Mouse (Mus musculus): Measurements from ENCODE around the gene Mfsd14a. TPM values are rescaled to one million over a fixed set of nuclear protein-coding genes. Genes with fewer than 3 reads are reported as not detected.
A peak's percentile ranks its signal among the peaks of the same experiment; 100 is the strongest.

The Mfsd14a gene
- polyA plus RNA-seq, 1 experiment: 20.5 TPM

DNA sequence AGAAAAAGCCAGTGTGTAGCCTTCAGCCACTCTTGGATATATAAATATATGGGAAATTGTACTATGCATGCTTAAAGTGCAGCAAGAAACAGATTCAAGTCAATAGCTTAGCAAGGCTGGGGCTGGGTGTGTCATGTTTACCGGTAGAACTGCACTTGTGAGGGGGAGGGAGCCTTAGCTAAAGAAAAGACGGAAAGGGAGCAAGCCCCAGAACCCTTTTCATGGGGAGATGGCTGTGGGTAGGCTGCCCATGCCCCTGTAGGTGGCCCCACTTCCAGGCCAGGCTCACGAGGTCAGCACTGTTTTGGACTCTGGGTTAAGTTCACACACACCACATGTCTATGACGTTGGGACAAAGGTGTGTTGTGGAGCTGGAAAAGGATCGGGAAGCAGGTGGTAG, 26.7 kb downstream of the Mfsd14a start:
- Histone ChIP-seq H3K4me3 (ENCODE audit: insufficient read depth, low read depth, low read length) (no peak overlapping the region), H3K27ac (replicated peaks; ENCODE audit: low read depth, low read length) (no peak overlapping the region), H3K4me1 (ENCODE audit: control insufficient read depth, insufficient read depth, insufficient read length, low read length) (peaks cover 4% of the 10 kb centered on the region; the same call in 1 of the 2 replicates)

DNA sequence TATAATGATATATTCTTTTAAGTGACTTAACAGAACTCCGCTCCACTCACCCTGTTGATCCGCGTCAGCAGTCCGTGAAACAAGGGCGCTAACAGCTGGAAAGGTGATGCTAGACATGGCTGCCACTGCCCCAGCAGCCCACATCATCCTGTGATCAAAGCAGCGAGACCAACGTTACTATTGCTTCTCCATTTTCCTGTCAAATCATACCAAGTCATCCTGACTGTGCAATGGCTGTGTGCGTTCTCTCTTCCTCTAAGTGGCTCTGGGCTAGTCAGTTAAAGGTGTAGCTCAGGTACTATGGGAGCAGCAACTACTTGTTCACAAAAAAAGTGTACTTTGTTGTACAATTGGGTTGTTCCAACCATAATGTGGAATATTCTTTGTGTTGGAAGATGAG, 27.6 kb downstream of the Mfsd14a start:
- Histone ChIP-seq H3K27ac (replicated peaks; ENCODE audit: low read depth, low read length) (no peak overlapping the region), H3K4me1 (ENCODE audit: control insufficient read depth, insufficient read depth, insufficient read length, low read length) (peaks cover 4% of the 10 kb centered on the region; the same call in 1 of the 2 replicates), H3K4me3 (ENCODE audit: insufficient read depth, low read depth, low read length) (no peak overlapping the region)

DNA sequence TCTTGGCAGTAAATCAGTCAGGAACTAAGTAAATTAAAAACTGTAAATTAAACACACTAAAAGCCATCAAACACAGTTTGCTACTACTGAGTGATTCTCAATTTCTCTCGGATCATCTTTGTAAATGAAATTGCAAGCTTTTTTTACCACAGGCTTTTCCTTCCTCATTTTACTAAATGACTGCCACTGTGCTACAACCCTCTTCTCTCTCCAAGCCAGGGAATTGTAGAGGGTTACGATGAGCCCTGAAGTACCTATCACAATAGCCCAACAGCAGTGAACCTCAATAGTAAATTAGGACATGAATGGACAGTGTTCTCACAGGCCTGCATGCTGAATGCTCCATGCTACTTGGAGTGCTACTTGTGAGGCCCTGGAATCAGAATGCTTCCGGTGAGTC, 28.4 kb downstream of the Mfsd14a start:
- Histone ChIP-seq H3K27ac (replicated peaks; ENCODE audit: low read depth, low read length) (no peak overlapping the region), H3K4me1 (ENCODE audit: control insufficient read depth, insufficient read depth, insufficient read length, low read length) (peaks cover 4% of the 10 kb centered on the region; the same call in 1 of the 2 replicates), H3K4me3 (ENCODE audit: insufficient read depth, low read depth, low read length) (no peak overlapping the region)

DNA sequence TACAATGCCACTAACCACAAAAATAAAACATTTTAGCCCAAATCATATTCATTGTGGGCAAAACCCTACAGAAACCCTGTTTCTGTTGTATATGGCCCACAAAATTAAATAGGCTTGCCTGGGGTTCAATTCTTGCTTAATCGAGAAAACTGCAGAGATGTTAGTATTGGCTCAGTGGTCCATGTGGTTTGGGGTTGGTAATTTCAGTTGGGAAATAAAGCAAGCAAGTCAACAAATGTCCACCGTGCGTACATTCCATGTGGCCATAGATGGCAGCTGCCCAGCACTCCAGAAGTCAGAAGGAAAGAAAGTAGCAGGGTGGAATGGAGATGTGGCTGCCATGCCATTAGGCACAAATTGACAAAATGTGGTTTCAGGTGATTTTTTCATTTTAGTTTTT, 29.5 kb downstream of the Mfsd14a start:
- no peaks in the 10 kb centered on the region for H3K4me1 ChIP-seq (ENCODE audit: control insufficient read depth, insufficient read depth, insufficient read length, low read length)
- no peak overlapping the region for H3K4me3 ChIP-seq (ENCODE audit: insufficient read depth, low read depth, low read length)
- H3K27ac ChIP-seq (replicated peaks; ENCODE audit: low read depth, low read length): no peak overlapping the region

DNA sequence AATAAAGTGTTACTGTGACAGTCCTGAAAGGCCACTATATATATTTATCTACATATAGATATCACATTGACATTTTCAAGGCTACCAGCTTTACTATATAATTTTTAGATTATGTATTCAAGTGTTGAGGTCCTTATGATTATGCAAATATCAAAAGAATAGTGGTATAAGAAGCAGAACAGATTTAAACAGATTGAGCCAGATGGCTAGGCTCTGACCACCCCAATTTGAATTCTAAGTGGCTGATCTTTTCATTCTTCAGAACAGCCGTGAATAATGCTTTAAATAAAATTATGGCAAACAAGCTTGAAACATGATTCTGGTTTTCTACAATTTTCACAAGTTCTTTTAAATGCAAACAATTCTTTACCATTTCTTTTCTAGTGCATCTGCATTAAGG, 31.0 kb downstream of the Mfsd14a start:
- Histone ChIP-seq H3K27ac (replicated peaks; ENCODE audit: low read depth, low read length) (no peak overlapping the region), H3K4me3 (ENCODE audit: insufficient read depth, low read depth, low read length) (no peak overlapping the region), H3K4me1 (ENCODE audit: control insufficient read depth, insufficient read depth, insufficient read length, low read length) (no peaks in the 10 kb centered on the region)

DNA sequence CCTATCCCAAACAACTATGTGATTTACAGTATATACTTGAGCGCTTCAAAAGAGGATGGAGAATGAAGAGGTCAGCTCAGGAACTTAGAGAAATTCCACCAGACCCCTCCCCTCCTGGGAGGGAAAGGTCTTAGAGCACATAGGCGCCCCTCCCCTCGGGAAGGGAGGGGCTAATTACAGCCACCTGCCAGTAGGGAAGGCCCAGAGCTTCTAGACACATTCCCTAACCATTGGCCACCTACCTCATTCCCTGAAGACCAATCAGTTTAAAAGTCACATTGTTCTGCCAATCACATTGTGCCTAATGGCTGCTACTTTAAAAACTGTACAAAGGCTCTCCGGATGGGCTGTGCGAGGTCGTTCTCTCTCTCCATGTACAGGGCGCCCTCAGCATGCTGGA, 39.8 kb downstream of the Mfsd14a start:
- H3K4me3 ChIP-seq (ENCODE audit: insufficient read depth, low read depth, low read length): no peak overlapping the region
- no peaks in the 10 kb centered on the region for H3K4me1 ChIP-seq (ENCODE audit: control insufficient read depth, insufficient read depth, insufficient read length, low read length)
- H3K27ac ChIP-seq (replicated peaks; ENCODE audit: low read depth, low read length): no peak overlapping the region

DNA sequence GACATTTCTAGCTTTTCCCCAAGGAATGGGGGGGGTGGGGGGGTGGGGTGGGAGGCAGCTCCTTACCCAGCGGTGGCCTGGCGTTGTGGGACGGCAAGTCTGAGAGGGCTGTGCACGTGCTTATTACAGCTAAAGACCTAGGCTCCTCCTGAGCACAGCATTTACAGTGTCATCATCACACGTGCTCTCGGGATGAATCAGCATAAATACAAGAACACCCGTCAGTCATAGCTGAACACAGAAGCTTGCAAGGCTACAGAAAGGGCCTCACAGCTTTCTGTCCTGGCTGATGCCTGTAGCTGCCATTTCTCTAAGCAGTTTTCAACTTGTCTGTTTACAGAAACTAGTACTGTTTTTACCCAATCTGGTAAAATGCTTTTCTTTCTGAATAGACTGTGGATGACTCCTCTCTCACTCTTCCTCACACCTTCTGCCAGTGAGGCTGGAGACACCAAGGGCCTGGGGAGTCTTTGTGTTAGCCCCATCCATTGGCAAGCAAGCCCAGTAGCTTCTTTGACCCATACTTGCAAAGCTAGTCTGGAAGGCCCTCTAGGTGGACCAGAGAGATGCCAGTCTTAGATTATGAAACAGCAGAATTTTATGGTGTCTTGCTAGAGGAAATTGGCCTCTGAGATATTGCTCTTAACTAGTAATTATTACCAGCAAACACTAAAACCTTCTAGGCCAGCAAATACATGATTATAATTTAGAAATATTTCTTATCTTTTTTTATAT, 41.7 kb downstream of the Mfsd14a start:
- Histone ChIP-seq H3K4me3 (ENCODE audit: insufficient read depth, low read depth, low read length) (no peak overlapping the region), H3K27ac (replicated peaks; ENCODE audit: low read depth, low read length) (no peak overlapping the region), H3K4me1 (ENCODE audit: control insufficient read depth, insufficient read depth, insufficient read length, low read length) (no peaks in the 10 kb centered on the region)

DNA sequence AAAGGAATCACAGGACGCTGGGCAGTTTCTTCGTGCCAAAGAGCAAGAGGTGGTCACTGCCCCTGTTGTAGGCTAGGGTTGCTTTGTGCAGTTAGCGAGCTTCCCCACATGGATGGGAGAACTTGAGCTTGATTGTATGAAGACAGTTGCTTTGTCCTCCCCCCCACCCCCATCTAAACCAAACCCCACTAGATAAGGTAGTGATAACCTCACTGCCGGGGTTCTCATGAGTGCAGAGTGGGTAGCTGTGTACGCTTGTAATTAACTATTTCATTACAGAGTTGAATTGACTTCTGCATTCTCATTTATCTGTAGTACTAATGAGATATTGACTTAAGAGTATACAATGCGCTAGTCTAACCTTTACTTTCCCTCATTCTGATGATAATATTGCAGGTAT, 43.6 kb downstream of the Mfsd14a start:
- Histone ChIP-seq H3K27ac (replicated peaks; ENCODE audit: low read depth, low read length) (no peak overlapping the region), H3K4me3 (ENCODE audit: insufficient read depth, low read depth, low read length) (no peak overlapping the region), H3K4me1 (ENCODE audit: control insufficient read depth, insufficient read depth, insufficient read length, low read length) (no peaks in the 10 kb centered on the region)

DNA sequence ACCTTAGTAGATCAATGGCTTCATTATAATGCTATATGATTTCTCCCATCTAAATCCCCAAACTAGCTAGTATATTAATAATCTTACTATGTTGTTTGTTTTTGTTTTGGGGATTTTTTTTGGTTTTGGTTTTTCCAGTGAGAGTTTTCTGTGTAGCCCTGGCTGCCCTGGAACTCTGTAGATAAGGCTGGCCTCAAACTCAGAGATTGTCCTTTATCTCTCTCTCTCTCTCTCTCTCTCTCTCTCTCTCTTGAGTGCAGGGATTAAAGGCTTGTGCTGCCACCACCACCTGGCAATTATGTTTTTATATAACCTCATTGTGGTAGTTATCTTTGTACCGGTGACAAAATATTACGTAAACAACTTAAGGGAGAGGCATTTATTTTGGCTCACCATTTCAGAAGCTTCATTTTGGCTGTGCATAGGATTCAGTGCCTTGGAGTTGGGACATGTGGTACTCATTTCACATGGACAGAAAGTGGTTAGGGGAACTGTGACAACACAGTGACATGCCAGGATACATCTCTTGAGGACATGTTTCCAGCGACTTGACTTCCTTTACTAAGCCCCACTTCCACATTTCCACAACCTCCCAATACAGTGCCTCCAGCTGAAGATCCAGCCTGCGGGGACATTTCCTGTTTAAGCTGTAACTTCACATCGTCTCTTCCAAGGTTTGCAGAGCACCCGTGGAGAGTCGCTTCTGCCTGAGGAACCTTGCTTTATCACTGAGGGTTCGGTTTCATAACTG, 47.0 kb downstream of the Mfsd14a start:
- no peaks in the 10 kb centered on the region for H3K4me1 ChIP-seq (ENCODE audit: control insufficient read depth, insufficient read depth, insufficient read length, low read length)
- H3K4me3 ChIP-seq (ENCODE audit: insufficient read depth, low read depth, low read length): no peak overlapping the region

DNA sequence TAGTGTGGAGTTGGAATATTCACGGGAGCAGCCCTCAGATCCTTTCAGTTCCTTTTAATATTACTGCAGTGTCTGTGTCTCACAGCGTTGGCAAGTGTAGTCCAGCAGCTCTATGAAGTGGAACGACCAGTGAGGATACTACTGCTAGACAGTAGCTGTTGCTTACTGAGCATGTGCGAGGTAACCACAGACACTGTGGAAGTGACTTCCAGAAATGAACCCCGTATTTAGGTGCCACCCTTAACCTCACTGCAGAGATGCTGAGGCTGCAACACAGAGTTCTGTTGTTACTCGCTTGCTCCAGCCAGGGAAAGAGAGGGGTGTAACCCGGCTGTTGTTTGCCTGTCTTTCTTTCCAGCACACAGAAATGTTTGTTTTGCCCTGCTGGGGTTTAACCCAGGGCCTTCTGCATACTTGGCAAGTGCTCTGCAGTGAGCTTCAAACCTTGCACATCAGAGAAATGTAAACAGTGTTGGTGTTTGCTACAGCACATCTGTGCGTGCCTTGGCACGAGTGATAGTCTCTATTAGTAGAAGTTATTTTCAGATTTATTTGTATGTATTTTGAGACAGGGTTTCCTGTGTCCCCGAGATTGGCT, 48.1 kb downstream of the Mfsd14a start, which contains the start of gene Trmt13:
TSS of gene Trmt13 (minus strand) at position 293 of the 598 bp plus-strand sequence.
- Histone ChIP-seq H3K27ac (replicated peaks; ENCODE audit: low read depth, low read length) (peak within 1 kb of the TSS; percentile 47), H3K4me1 (ENCODE audit: control insufficient read depth, insufficient read depth, insufficient read length, low read length) (no peaks in the 10 kb centered on the region), H3K4me3 (ENCODE audit: insufficient read depth, low read depth, low read length) (peak within 1 kb of the TSS; percentile 5; the same call in 1 of the 2 replicates)

More for the DNA sequence above, 47.0 kb downstream of the Mfsd14a start:
- no peak overlapping the region for H3K27ac ChIP-seq (replicated peaks; ENCODE audit: low read depth, low read length)

DNA sequence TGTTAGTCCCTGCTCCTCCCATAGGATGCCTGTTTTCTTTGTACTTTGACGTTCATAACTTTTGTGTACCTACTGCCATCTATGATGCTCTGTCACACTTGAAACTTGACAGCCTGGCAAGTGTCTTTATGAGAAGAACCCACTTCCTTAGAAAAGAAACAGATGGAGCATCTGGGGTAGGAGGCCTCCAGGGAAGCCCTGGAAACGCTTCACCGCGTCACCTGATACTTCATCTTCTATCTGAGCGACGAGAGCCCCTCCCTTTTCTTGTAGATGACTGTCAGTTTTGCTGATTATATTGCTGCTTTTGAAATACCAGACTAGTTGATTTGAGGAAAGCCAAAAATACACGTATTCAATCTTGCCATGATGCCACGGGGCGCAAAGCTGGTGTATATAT, 57.9 kb downstream of the Mfsd14a start:
- Histone ChIP-seq H3K4me1 (ENCODE audit: control insufficient read depth, insufficient read depth, insufficient read length, low read length) (no peaks in the 10 kb centered on the region), H3K27ac (replicated peaks; ENCODE audit: low read depth, low read length) (no peak overlapping the region), H3K4me3 (ENCODE audit: insufficient read depth, low read depth, low read length) (no peak overlapping the region)

DNA sequence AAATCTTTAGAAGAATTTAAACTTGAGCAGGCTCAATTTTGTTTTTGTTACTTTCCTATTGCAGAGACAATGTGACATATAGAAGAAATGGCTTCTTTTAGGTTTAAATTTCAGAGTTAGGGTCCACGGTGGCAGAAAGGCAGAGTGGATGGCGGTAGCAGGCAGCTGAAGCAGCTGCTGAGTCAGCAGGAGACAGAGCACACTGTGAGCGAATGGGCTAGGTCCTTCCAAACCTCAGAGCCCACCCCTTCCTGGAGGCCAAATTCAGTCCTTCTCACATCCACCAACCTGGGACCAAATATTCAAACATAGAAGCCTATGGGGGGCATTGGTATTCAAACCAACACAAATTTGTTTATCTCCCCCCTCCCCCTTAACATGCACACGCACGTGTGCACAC, 60.7 kb downstream of the Mfsd14a start:
- Histone ChIP-seq H3K4me3 (ENCODE audit: insufficient read depth, low read depth, low read length) (no peak overlapping the region), H3K27ac (replicated peaks; ENCODE audit: low read depth, low read length) (no peak overlapping the region)

DNA sequence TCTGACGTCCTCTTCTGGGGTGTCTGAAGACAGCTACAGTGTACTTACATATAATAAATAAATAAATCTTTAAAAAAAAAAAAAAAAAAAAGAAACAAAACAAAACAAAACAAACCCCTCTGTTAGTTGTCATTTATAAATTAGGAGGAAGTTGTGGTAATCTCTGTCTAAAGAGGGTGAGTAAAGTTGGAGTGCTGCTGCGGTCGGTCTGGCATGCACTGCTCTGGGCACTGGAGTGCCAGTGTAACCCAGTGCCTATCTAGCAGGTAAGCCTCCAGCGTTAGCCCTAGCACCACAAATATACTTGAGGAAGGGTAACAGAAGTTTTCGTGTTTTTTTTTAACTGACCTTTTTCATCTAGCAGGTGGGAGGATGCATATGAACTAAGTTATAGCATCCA, 61.5 kb downstream of the Mfsd14a start:
- H3K4me3 ChIP-seq (ENCODE audit: insufficient read depth, low read depth, low read length): no peak overlapping the region
- no peak overlapping the region for H3K27ac ChIP-seq (replicated peaks; ENCODE audit: low read depth, low read length)
- H3K4me1 ChIP-seq (ENCODE audit: control insufficient read depth, insufficient read depth, insufficient read length, low read length): no peaks in the 10 kb centered on the region

More for the DNA sequence above, 60.7 kb downstream of the Mfsd14a start:
- no peaks in the 10 kb centered on the region for H3K4me1 ChIP-seq (ENCODE audit: control insufficient read depth, insufficient read depth, insufficient read length, low read length)

DNA sequence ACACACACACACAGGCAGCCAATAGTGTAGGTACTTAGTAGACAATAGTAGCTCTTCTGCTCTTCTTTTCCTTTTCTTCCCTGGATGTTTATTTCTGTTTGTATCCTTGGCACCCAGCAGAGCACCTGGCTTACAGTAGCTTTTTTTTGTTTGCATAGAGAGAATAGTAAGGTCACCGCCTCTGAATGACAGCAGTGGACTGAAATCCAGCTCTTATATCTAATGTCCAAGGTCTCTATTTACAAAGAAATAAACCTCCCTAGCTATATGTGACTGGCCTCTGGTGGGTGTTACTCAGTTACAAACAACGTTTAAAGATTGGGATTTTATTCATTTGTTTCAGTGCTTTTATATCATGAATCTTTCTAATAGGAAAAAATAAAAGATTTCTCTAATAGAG, 62.8 kb downstream of the Mfsd14a start:
- no peak overlapping the region for H3K27ac ChIP-seq (replicated peaks; ENCODE audit: low read depth, low read length)
- H3K4me3 ChIP-seq (ENCODE audit: insufficient read depth, low read depth, low read length): no peak overlapping the region
- H3K4me1 ChIP-seq (ENCODE audit: control insufficient read depth, insufficient read depth, insufficient read length, low read length): no peaks in the 10 kb centered on the region

DNA sequence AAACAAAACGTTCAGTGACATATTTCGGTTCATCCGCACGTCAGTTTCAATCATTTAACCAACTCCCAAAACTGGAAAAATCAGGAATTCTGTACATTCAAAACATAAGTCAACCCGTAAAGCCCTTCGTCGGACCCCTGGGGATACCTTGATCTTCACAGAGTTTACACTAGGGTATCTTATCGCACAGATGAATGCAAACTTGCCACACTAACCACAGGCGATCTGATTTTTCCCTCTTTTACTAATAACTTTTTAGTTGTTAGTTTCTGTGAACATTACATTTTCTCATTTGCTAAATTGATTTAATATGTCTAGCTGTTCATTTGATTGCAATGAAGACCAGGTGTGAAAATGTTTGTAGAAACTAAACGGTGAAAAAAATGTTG, 66.9 kb downstream of the Mfsd14a start:
- no peaks in the 10 kb centered on the region for H3K4me1 ChIP-seq (ENCODE audit: control insufficient read depth, insufficient read depth, insufficient read length, low read length)
- no peak overlapping the region for H3K27ac ChIP-seq (replicated peaks; ENCODE audit: low read depth, low read length)
- peak overlapping the region; percentile 78 for H3K4me3 ChIP-seq (ENCODE audit: insufficient read depth, low read depth, low read length)

All from brown adipose tissue, adult 24 weeks (tissue).